24 mouse cellular contexts compared by ENCODE assay signal in the genomic region with DNA sequence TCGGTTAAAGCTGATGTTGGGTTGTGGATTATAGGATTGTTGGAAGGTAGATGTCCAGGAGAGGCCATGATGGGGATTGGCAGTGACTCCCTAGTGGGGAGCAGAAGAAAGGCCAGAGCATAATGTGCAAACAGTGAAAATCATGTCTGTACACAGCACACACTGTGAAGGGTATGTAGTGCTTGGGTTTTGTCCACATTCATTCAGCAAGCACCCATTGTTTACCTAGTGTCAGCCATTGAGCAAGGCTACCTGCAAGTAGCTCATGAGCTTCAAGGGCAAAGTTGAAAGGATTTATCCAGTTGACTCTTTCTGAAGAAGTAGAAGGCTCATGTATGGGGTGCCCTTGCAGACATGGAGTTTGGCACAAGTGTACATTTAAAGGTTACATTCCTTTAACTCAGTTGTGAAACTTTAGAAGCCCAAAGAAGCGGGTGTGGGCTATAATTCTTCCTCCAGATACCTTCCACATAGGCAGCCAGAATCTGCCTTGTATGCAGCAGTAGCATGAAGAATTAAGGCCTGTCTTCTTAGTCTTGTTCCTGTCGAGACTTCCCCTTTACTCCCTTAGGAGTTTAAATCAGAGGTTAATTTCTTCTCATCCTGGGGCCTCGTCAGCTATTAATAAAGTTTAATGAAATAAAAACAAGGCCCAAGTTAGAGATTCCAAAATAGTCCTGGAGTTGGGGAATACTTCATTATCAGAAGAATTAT. TPM values are rescaled to one million over a fixed set of nuclear protein-coding genes. Genes with fewer than 3 reads are reported as not detected.
DNase-seq lines count a peak whose midpoint lies in the region; ATAC-seq and TF ChIP-seq lines count a peak whose summit lies in the region.
"Had no signal": no experiment of that assay in that cellular context is flagged by ENCODE, and none has a peak within 500 bp of the region (broad histone marks: within the 10 kb centered on the region; RNA-seq: fewer than 3 reads in every experiment).

No protein-coding gene starts in this region.

- no peak overlapping the region for H3K4me2 ChIP-seq in heart, embryonic 13.5 days
- no peak overlapping the region for H3K4me2 ChIP-seq in heart, embryonic 12.5 days
- H3K4me2 ChIP-seq: forebrain, embryonic 15.5 days; midbrain, embryonic 13.5 days; neural tube, embryonic 13.5 days had no signal

- H3K9me3 ChIP-seq in heart, embryonic 13.5 days = no peaks in the 10 kb centered on the region
- H3K9me3 ChIP-seq in heart, embryonic 12.5 days (replicated peaks) = no peaks in the 10 kb centered on the region
- H3K9me3 ChIP-seq: forebrain, embryonic 15.5 days; limb, embryonic 10.5 days; midbrain, embryonic 13.5 days; neural tube, embryonic 13.5 days had no signal

- peak overlapping the region; percentile 48 for H3K27ac ChIP-seq in heart, embryonic 13.5 days (replicated peaks)
- no peak overlapping the region for H3K27ac ChIP-seq in heart, embryonic 12.5 days (ENCODE audit: poor library complexity, severe bottlenecking)
- H3K27ac ChIP-seq in layer of hippocampus, adult 2 months = peak overlapping the region; percentile 48; the same call in 1 of the 2 replicates
- H3K27ac ChIP-seq: limb, embryonic 10.5 days; liver, embryonic 14.5 days; midbrain, embryonic 13.5 days had no signal

- H3K4me1 ChIP-seq in heart, embryonic 13.5 days = peaks cover 60% of the 10 kb centered on the region
- peaks cover 32% of the 10 kb centered on the region for H3K4me1 ChIP-seq in heart, embryonic 12.5 days (replicated peaks)
- H3K4me1 ChIP-seq in lung, adult 2 months (ENCODE audit: control insufficient read depth, insufficient read depth, low read length) = peaks cover 14% of the 10 kb centered on the region
- H3K4me1 ChIP-seq: limb, embryonic 10.5 days had no signal

- H3K9ac ChIP-seq in heart, embryonic 13.5 days = no peak overlapping the region
- no peak overlapping the region for H3K9ac ChIP-seq in heart, embryonic 12.5 days
- H3K9ac ChIP-seq: forebrain, embryonic 15.5 days; liver, embryonic 14.5 days; midbrain, embryonic 13.5 days; neural tube, embryonic 13.5 days had no signal

- DNase-seq in layer of hippocampus, adult 2 months (ENCODE audit: low spot score in 2 of 2) = no peak
- no peak for DNase-seq in layer of hippocampus, postnatal 36 days
- peak; percentile 51 for DNase-seq in lung, postnatal 36 days
- DNase-seq in lung, adult 2 months = no peak
- no peak for DNase-seq in frontal cortex, postnatal 25 days (ENCODE audit: low spot score in 2 of 2)
- DNase-seq: adrenal gland, postnatal 25 days; cerebellum, adult 11-12 months; cerebellum, postnatal 25 days; embryo, embryonic 11 days; kidney, adult 18-20 months; kidney, postnatal 25 days; layer of hippocampus, adult 9-11 months; thymus, postnatal 36 days had no signal

- WGBS in heart, embryonic 13.5 days = 75% methylated on average over 4 of the region's 4 CpGs
- 80% methylated on average over 4 of the region's 4 CpGs for whole genome bisulfite sequencing in heart, embryonic 12.5 days
- WGBS in lung, adult 2 months = 69% methylated on average over 4 of the region's 4 CpGs

- no peak for ATAC-seq in heart, embryonic 13.5 days (ENCODE audit: extremely low read depth, insufficient number of reproducible peaks, low FRiP score, low TSS enrichment)
- no peak for ATAC-seq in heart, embryonic 12.5 days (ENCODE audit: insufficient number of reproducible peaks, low FRiP score)
- ATAC-seq: forebrain, embryonic 15.5 days; midbrain, embryonic 13.5 days had no signal

- peaks cover 20% of the 10 kb centered on the region for H3K36me3 ChIP-seq in heart, embryonic 13.5 days
- H3K36me3 ChIP-seq in heart, embryonic 12.5 days = peaks cover 7% of the 10 kb centered on the region; the same call in 1 of the 2 replicates
- H3K36me3 ChIP-seq: forebrain, embryonic 15.5 days; limb, embryonic 10.5 days; midbrain, embryonic 13.5 days; neural tube, embryonic 13.5 days had no signal

- TF ChIP-seq POLR2A in lung, adult 2 months (IDR thresholded peaks at IDR 0.05; ENCODE audit: borderline replicate concordance, extremely low read depth, low read depth, low read length) = no peak

- TF ChIP-seq CTCF in layer of hippocampus, adult 2 months (conservative IDR thresholded peaks at IDR 0.05) = no peak
- no peak for TF ChIP-seq CTCF in lung, adult 2 months (IDR thresholded peaks at IDR 0.05; ENCODE audit: insufficient read depth, low read length)

- no peak overlapping the region for H3K4me3 ChIP-seq in heart, embryonic 13.5 days
- H3K4me3 ChIP-seq in heart, embryonic 12.5 days = no peak overlapping the region
- H3K4me3 ChIP-seq in layer of hippocampus, adult 2 months = no peak overlapping the region
- no peak overlapping the region for H3K4me3 ChIP-seq in lung, adult 2 months (replicated peaks; ENCODE audit: extremely low read depth, low read depth, low read length)
- H3K4me3 ChIP-seq: forebrain, embryonic 15.5 days; limb, embryonic 10.5 days; midbrain, embryonic 13.5 days; neural tube, embryonic 13.5 days had no signal

- H3K27me3 ChIP-seq in heart, embryonic 13.5 days (replicated peaks) = no peaks in the 10 kb centered on the region
- H3K27me3 ChIP-seq in heart, embryonic 12.5 days (replicated peaks) = no peaks in the 10 kb centered on the region
- H3K27me3 ChIP-seq: CH12.LX; forebrain, embryonic 15.5 days; neural tube, embryonic 13.5 days had no signal

RNA-seq across cellular contexts. Expression of gene E130114P18Rik, which starts 31.9 kb away (rescaled TPM):
- polyA plus RNA-seq in heart, embryonic 13.5 days (2015; fragmentation: Nextera tagmentation; extraction: Ambion mirVana) = 0.48 and 0.55 TPM in 2 replicates
- 0.50 and 0.74 TPM in 2 replicates for polyA plus RNA-seq in heart, embryonic 12.5 days (2016; fragmentation: Nextera tagmentation; extraction: Ambion mirVana)
- 1 to 10 TPM; 7.1 to 7.9 TPM for total RNA-seq in layer of hippocampus, adult 2 months (2021)
- 1 to 10 TPM; 7.5 to 8.6 TPM for total RNA-seq in layer of hippocampus, postnatal 36 days (2021)
- 0.17 TPM in 1 of 2 replicates, not detected in the other for polyA plus RNA-seq in lung, adult 2 months (2012; rRNA removed)
- total RNA-seq: CH12.LX; granulocyte monocyte progenitor cell, adult 5-6 weeks; megakaryocyte progenitor cell, adult 5-6 weeks had no signal
- polyA plus RNA-seq: liver, embryonic 14.5 days; small intestine, adult 2 months had no signal

RNA-seq across cellular contexts. Expression of gene Nfia, which starts 37.2 kb away (rescaled TPM):
- 31.1 and 32.3 TPM in 2 replicates for polyA plus RNA-seq in heart, embryonic 13.5 days (2015; fragmentation: Nextera tagmentation; extraction: Ambion mirVana)
- 37.5 and 42.0 TPM in 2 replicates for polyA plus RNA-seq in heart, embryonic 12.5 days (2016; fragmentation: Nextera tagmentation; extraction: Ambion mirVana)
- 100 to 1,000 TPM; 113 to 115 TPM for total RNA-seq in layer of hippocampus, adult 2 months (2021)
- total RNA-seq in layer of hippocampus, postnatal 36 days (2021) = 100 to 1,000 TPM; 103 to 121 TPM
- 52.7 and 57.7 TPM in 2 replicates for polyA plus RNA-seq in lung, adult 2 months (2012; rRNA removed)
- total RNA-seq: CH12.LX had no signal
